Mouse (Mus musculus): ENCODE data around the gene Pgm3.
"Not testable (repeated sequence)": the region's sequence is repeated elsewhere in the genome, so short reads cannot be mapped to it uniquely, and the experiment has no call there.

Gene Pgm3

DNA sequence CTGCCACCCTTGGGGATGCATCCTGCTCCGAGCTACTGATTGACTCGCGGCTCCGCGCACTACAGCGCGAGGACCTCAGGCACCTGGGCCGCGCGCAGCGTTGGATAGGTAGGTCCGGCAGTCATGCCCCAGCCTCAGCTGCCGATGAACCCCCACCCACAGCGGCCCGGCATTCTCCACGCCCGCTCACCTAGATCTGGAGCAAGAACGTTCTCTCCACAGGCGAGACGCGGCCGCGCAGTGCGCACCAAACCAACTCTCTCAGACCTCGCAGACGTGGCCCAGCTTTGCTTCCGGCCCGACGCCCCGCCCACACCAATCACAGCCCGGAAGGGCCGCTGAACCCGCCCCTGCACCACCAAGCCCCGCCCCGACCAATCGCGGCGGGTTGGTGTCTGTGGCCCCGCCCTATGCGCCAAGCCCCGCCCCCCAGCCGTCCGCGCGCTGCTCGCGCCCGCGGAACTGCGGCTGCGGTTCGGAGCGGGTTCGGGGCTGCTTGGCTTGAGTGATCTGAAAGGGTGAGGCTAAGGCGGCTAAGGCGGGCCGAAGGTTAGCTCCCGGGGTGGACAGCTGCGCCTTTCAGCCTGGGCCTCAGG, at the start of gene Pgm3, which contains the start of gene Rwdd2a:
Gene Pgm3, minus strand, starts transcription at position 303 of the 596 bp plus-strand sequence.
Gene Rwdd2a, plus strand, starts transcription at position 452 of the 596 bp plus-strand sequence.
- DNase-seq (ENCODE audit: low spot score in 2 of 2) = peak; percentile 89 to 95

DNA sequence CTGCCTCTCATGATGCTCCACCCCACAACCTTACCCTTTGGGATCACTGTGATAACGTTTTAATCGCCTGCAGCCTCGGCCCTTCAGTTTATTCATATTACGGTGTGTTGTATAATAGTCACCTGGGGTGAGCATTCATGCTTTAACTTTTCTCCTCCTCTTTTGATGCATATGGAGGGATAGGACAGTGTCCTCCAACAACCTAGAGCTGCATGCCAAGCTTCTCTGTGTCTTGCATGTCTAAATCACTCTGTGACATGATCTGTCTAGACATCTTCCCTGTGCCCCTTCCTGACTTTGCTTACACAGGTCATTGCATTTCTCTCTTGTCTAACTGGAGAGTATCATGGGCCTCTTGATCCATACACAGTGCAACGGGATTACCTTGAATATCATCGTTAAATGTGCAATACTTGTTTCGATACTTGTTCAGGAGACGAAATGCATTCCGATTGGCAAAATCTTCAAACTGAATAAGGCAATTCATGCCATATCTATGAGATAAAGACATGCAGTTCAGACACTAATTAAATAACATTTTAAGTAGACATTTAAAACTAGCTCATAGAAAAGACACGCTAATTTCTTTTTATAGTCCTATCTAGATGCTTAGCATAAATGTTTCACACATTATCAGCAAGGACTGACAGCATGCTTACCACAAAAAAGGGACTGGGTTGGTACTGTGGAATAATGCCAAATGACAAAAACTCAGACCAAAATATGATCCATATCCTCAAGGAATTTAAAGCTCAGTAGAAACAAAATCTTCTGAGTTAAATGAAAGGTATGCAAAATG, 47.9 kb upstream of the Pgm3 start:
- no peak for DNase-seq (ENCODE audit: low spot score in 2 of 2)

DNA sequence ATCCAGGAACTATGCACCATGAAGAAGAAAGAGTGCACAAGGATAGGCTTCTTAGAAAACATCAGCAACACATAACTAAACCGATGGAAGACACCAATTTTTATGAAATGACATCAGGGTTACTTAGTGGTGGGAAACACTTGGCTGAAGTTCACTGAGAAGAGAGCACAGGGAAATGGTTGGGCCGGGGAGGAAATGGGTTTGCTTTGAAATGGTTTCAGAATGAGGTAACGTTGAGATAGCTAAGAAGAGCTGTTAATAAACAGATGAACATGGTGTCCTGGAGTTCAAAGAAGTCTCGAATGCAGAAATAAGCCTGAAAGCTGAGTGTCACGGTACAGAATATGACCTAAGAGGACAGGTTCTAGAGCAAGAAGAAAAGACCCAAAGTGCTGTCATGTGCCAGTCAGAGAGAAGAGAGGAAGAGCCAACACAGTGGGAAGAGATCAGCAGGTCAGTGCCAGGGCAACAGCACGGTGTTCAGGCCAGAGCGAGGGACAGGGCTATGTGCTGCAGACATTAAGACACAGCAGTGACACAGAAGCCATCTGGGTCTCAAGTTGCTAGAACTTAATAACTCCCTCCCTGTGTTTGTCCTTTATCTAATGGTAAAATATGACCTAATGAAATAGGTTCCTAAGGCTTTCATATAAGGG, 46.3 kb upstream of the Pgm3 start:
- no peak for DNase-seq (ENCODE audit: low spot score in 2 of 2)

DNA sequence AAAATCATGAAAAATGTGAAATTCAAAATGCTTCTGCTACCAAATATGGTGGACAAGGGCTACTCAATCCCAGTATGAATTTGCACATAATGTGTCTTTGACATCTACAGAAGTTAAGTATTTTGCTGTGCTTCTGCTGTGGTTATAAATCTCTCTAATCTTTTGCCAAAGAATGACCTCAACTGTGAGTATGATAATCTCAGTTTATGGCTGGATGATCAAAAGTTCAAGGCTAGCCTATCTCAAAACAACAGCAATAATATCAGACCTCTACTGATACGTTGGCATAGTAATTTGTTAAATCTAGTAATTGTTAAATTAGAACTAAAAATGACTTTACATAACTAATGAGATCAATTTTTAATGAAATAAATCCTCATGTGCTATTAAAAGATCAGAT, 44.1 kb upstream of the Pgm3 start:
- DNase-seq (ENCODE audit: low spot score in 2 of 2) = no peak

- DNase-seq (ENCODE audit: low spot score in 2 of 2) = no peak
Observed at GRCm38 (mm10) chr9:86612091-86612490, 40.4 kb upstream of the Pgm3 start.

GRCm38 (mm10) chr9:86605776-86606175, 34.1 kb upstream of the Pgm3 start:
- no peak for DNase-seq (ENCODE audit: low spot score in 2 of 2)

GRCm38 (mm10) chr9:86599723-86600303, 28.2 kb upstream of the Pgm3 start:
- DNase-seq (ENCODE audit: low spot score in 2 of 2) = no peak

GRCm38 (mm10) chr9:86596983-86597382, 25.3 kb upstream of the Pgm3 start:
- DNase-seq (ENCODE audit: low spot score in 2 of 2) = not testable (repeated sequence)

DNA sequence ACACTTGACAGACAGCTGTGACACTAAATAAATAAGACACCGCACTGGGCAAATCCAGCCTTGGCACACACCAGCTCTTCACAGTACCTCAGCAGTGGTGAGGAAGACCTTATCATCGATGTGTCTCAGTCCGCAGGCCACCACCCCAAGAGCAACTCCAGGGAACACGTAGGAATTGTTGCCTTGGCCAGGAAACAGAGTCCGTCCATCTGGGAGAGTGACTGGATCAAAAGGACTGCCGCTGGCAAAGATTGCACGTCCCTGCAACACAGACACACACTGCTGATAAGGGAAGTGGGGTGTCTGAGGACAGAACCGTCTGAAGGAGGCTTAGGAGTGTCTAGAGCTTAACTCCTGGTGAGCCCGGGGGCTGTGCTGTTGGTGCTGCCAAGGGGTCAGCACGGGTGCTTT, 22.7 kb upstream of the Pgm3 start:
- DNase-seq (ENCODE audit: low spot score in 2 of 2) = not testable (repeated sequence)

DNA sequence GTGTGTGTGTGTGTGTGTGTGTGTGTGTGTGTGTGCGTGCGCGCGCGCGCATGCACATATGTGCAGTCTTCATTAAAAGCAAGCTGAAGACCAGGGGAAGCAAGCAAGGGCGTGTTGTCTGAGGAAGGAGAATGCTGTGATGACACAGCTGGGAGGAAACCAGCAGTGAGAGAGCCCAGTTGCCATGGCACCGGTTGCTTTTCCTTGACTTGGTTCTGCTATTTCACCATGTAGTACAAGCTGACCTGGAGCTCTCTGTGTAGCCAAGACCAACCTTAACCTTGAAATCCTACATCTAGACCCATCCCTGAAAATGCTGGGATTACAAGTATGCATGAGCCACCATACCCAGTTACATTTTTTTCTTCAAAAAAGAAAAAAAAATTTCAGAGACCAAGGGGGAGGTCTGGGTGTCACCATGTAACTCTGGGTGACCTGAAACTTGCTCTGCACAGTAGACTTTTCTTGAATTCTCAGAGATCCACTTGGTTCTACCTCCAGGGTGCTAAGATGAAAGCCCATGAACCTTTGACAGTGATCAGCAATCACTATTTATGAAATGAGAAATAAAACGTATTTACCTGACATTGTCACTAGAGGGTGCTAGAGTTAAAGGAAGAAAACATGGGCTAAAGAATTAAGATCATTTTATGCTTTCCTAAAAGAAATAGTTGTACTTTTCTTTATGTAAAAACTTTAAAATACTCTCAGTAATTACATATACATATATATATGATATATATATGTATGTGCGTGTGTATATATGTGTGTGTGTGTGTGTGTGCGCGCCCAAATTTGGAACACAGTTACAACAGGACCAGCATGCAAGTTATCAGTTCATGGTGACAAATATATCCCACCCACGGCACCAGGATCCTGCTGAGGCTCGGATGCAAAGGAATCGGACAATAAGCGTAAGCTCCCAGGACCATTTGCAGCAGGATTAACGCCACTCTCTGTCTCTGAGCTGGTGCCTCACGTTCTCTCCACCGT, 21.3 kb upstream of the Pgm3 start:
- peak in 1 of 2 experiments; percentile 65 for DNase-seq (ENCODE audit: low spot score in 2 of 2)

DNA sequence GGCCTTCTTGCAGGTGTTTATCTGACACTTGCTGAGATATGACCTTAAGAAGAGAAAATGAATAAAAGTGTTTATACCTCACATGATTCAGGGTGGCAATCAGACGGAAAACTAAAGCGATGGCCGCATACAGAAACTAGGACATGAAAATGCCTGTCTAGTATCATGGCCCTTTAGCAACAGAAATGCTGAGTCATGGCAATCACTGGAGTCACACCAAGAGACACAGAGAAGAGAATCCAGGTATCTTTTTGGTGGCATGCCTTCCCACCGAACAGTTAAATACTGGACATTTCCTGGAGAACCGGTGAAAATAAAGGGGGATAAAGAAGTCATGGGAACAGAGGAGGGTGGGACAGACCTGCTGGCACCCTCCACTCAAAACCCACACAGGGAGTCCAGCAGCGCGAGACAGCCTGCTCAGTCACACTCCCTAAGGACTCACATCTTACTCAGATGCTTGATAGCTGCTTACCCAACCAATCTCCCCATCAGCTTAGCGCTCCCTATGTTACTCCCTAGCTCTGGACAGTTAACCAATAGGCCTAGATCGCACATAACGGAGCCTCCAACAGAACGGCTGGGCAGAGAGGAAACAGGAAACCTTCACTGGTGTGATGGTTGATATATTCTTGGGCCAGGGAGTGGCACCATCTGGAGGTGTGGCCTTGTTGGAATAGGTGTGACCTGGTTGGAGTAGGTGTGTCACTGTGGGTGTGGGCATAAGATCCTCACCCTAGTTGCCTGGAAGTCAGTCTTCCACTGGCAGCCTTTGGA, 15.6 kb upstream of the Pgm3 start:
- DNase-seq (ENCODE audit: low spot score in 2 of 2) = no peak

- DNase-seq (ENCODE audit: low spot score in 2 of 2) = peak in 1 of 2 experiments; percentile 75
Observed at GRCm38 (mm10) chr9:86583740-86584139, 12.1 kb upstream of the Pgm3 start.

DNA sequence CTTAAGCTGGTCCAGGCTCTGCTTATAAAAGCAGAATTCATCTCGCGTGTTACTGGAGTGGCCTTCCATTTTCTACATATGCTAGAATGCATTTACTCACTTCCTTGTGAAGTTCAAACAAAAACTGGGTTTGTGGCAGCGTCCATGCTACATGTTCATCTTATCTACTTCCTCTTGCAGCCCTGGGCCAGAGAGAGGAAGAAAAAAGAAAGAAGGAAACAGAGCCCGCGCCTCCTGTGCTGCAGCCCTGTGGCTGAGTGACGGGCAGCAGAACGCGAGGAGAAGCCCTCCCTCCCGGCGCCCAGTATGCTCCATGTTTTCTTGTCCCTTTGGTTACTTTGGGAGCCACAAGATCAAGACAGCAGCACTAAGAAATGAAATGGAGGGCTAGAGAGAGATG, 8.0 kb upstream of the Pgm3 start:
- DNase-seq (ENCODE audit: low spot score in 2 of 2) = no peak

DNA sequence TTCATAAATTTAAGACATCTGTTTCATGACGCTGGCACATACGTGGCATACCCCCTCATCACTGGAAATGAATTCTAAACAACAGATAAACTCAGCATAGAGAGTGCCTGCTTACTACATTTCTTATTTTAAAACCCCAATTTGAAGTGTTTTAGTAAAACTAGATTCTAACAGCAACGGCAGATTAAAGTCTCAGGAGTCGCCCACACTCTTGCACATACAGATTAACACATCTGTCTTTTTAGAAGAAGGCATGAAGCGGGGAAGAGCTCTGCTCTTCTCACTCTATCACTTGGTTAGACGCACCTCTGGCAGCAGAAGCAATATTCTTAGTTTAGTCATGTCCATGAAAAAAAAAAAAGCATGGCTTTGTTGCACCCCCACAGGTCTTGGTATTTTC, 3.5 kb upstream of the Pgm3 start:
- no peak for DNase-seq (ENCODE audit: low spot score in 2 of 2)

GRCm38 (mm10) chr9:86573616-86574303, 2.1 kb upstream of the Pgm3 start:
- no peak for DNase-seq (ENCODE audit: low spot score in 2 of 2)

DNA sequence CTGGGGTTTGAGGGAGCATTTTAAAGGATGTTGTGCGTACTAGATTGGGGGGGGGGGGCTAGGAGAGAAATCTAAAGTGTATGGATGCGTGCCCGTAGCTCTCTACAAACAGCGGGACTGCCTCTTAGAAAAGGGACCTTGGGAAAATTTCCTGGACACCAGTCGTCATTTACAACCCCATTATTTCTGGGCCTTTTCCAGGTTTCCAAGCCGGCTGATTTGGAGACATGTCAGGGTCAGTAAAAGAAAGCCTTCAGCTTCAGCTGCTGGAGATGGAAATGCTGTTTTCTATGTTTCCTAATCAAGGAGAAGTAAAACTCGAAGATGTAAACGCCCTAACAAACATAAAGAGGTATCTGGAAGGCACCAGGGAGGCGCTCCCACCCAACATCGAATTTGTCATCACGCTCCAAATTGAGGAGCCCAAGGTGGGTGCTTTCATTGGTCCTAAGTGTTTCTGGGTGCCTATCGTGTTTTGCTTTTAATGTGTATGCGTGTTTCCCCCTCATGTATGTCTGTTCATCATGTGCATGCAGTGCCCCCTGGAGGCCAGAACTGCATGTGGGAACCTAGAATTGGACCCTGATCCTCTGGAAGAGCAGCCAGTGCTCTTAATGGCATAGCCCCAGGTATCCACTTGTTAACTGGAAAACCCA, 1.1 kb upstream of the Pgm3 start:
- DNase-seq (ENCODE audit: low spot score in 2 of 2) = peak in 1 of 2 experiments; percentile 89

- no peak for DNase-seq (ENCODE audit: low spot score in 2 of 2)
Observed at GRCm38 (mm10) chr9:86572196-86572595, 554 bp upstream of the Pgm3 start.

GRCm38 (mm10) chr9:86570946-86571345, 696 bp downstream of the Pgm3 start:
- DNase-seq (ENCODE audit: low spot score in 2 of 2) = no peak

DNA sequence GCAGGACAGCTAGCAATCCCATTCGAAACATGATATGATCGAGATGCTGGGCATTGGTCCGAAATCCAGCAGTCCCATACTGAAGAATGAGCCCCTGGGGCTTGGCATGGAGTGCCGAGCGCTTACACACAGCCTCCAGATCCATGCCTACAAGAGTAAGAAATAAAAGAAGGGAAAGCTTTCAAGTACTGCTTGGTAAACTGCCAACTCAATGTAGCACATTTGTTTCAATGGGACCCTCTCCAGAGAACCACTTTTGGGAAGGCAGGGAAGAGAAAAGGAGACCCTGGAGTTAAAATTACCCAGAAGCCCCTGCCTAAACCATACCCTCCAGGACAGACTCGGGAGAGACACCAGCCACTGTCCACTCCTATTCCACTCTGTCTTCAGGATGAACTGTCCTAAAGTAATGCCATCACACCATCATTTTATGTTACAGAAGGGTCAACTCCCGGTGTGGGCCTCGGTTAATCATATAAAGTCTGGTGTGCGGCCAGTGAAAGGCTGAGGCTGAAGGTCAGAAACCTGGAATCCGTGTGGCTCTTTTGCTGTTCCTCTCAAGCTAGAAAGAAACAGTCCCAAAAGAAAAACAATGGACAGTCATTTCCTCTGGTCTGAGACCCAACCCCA, 1.3 kb downstream of the Pgm3 start:
- DNase-seq (ENCODE audit: low spot score in 2 of 2) = no peak
